Mouse (Mus musculus) left cerebral cortex, postnatal 10 days (tissue): ENCODE data around the gene Insig1. TPM values are rescaled to one million over a fixed set of nuclear protein-coding genes. Genes with fewer than 3 reads are reported as not detected.

Experiments
- DNase-seq, 2 experiments: peaks; one replicate each; pipeline ENCODE4 v3.0.0; 2021 to 2022; ENCODE audit warnings: low spot score in 2 of 2, mixed read lengths in 1 of 2; ENCODE audit errors: extremely low spot score in 1 of 2
- intact Hi-C: fragments of 180-260 bp; cut with DNase I; formaldehyde crosslinking; loops from one replicate; pipeline ENCODE4 v1.15.1; 2025
- total RNA-seq, 2 experiments: library from RNA; stranded (reverse); gene quantifications; 2 replicates each; pipeline ENCODE4 v1.2.3; 2021

Gene Insig1
- total RNA-seq, result 100 to 1,000 TPM in 1 of 2 experiments, 10 to 100 TPM in 1; 88.0 to 102 TPM

- DNase-seq, result peak; percentile 98 to 99
- intact Hi-C loops, result loop anchor here (2.0 to 10.0 kb wide), 2 partner anchors 226 to 280 kb away; partner anchors contain the start of genes Htr5a and Paxip1
Measured at GRCm38 (mm10) chr5:28070828-28071455, at the start of gene Insig1. Insig1 (plus strand) TSS chr5:28071363.

- no peak for DNase-seq
- intact Hi-C loops, result no loop called here
Measured at GRCm38 (mm10) chr5:28023452-28023851, 47.7 kb upstream of the Insig1 start.

DNA sequence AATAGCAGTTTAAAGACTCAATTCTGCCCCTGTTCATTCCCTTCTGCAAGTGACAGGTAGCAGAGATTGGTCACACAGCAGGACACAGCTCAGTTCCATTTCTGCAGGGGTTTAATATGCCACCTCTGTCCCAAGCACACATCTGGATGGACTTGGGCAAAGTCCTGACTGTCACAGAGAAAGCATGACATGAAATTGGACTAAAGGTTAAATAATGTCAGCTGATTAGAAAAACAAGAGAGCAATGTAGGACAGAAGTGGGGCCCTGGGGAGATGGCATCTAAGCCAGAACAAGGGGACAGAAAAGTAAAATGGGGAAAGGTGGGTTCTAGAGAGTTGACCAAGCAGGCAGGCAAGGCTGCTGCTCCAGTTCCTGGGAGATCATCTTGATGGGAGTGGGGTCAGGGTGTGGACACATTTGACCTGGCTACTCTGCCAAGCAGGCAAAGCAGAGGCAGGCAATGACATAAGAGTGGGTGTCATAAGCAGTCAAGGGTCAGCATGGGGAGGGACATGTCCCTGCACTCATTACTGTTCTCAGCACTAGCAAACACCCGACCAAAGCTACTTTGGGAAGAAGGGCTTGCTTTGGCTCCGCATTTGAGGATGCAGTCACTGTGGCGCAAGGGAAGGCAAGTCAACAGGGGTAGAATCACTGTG lies 39.5 kb upstream of the Insig1 start:
- intact Hi-C loops, result no loop called here
- DNase-seq, result no peak

GRCm38 (mm10) chr5:28032866-28033265 lies 38.3 kb upstream of the Insig1 start:
- no peak for DNase-seq
- intact Hi-C loops, result no loop called here

DNA sequence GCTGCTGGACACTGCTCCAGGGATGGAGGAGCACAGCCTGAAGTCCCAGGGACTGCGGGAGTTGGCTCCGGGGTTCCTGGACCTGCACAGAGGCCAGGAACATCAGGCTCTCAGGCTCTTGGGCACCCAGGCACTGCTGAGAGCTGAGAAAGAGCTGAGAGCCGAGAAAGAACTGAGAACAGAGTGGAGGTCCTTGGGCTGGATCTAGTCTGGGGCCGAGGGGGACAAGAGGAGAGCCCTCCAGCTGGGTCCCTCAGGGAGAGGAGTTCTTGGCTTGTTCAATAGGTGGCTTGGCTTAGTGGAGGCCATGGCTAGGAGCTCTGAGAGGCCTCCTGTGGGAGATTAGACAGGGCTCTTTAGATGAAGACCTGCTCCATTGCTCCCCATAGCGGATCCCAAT lies 37.9 kb upstream of the Insig1 start:
- DNase-seq, result no peak
- intact Hi-C loops, result no loop called here

DNA sequence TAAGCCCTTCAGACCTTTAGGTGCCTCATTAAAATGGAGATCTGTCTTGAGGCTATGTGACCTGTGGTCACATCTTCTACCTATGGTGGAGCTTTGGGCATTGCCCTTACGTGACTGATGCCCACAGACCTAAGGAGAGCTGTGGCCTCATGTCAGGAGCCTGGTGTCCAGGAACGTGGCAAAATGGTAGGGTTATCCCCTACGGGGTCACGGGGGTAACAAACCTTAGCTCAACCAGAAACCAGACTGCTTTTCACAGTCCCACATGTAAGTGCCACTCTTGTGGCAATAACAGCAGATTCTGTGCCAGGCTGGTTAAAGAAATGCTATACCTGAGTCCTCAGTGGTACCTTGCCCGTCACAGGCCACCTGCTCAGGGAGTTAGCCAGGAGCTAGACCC lies 37.3 kb upstream of the Insig1 start:
- no peak for DNase-seq
- intact Hi-C loops, result no loop called here

GRCm38 (mm10) chr5:28036011-28036410 lies 35.2 kb upstream of the Insig1 start:
- DNase-seq, result no peak
- intact Hi-C loops, result no loop called here

GRCm38 (mm10) chr5:28036518-28036917 lies 34.6 kb upstream of the Insig1 start:
- no peak for DNase-seq
- intact Hi-C loops, result no loop called here

DNA sequence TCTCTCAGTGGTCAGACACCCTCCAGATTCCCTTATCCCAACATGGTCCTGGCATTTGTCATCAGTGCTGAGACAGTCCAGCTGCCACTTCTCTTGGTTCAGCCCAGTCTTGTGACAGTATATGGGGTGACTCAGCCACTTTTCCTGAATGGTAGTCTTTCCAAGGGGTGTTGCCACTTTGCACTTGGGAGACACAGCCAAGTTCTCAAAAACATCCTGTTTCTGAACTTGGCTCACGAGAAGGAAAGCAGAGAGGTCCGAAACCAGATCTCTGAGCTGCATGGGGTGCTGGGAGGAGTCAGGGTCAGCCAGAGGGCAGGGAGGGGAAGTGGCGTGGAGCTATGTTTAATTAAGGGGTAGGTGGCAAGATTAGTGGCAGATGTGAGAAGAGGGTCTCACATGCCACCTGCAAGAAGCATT lies 34.0 kb upstream of the Insig1 start:
- peak; percentile 1 to 61 for DNase-seq
- intact Hi-C loops, result no loop called here

DNA sequence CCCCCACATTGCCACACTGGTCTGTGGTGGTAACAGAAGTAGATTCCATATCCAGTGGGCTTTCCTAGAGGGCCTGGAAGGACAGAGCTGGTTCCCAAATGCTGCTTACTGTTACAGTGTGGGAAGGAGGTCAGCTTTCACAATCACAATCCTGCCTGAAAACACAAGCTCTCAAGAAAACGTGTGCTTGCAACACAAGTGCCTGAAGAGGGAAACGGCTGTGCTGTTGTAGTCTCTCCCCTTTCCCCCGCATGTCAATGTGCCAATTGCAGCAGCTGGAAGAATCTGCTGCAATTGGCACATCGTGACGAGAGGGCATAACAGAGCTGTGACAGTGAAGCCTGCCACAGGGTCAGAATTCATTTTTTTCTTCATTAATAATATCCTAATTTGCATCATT lies 33.5 kb upstream of the Insig1 start:
- intact Hi-C loops, result no loop called here
- no peak for DNase-seq

- intact Hi-C loops, result no loop called here
- DNase-seq, result peak in 1 of 2 experiments; percentile 68
Measured at GRCm38 (mm10) chr5:28038115-28038514, 33.0 kb upstream of the Insig1 start.

GRCm38 (mm10) chr5:28039746-28040655 lies 31.2 kb upstream of the Insig1 start:
- no peak for DNase-seq
- intact Hi-C loops, result no loop called here

DNA sequence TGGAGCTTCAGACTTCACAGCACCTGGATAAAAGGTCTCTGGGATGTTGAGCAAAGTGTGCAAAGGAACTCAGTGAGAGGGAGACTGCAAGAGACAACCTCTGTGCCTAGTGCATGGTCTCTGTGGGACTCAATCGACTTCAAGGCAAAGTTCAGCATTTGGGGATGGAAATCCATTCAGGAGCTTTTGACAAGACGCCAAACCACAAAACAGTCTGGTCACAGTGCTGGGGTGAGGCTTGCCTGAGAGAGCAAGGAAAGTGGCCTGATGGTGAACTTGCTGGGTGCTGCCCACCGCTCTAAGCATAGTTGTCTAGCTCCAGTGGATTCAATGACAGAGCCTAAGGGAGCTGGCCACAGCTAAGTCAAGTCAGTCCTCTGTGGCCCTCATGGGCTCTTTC lies 30.4 kb upstream of the Insig1 start:
- intact Hi-C loops, result no loop called here

GRCm38 (mm10) chr5:28042021-28042420 lies 29.1 kb upstream of the Insig1 start:
- intact Hi-C loops, result no loop called here
- no peak for DNase-seq

More for the DNA sequence above, 30.4 kb upstream of the Insig1 start:
- no peak for DNase-seq

- DNase-seq, result no peak
- intact Hi-C loops, result no loop called here
Measured at GRCm38 (mm10) chr5:28042779-28043178, 28.4 kb upstream of the Insig1 start.

DNA sequence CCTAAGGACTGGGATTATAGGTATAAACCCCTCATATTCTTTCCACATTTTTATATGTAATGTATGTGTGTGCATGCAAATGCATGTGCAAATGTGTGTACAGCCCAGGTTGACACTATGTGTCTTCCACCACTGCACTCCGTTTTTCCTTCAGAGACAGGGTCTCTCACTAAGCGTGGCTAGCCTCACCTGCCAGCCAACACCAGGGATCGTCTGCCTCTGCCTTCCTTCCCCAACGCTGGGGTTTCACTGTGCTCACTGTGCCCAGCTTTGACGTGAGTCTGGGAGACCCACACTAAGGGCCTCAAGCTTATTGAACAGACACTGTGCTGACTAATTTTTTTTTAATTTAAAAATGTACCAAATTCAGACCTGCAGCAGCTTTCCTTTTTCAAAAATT lies 27.8 kb upstream of the Insig1 start:
- no peak for DNase-seq
- intact Hi-C loops, result no loop called here

DNA sequence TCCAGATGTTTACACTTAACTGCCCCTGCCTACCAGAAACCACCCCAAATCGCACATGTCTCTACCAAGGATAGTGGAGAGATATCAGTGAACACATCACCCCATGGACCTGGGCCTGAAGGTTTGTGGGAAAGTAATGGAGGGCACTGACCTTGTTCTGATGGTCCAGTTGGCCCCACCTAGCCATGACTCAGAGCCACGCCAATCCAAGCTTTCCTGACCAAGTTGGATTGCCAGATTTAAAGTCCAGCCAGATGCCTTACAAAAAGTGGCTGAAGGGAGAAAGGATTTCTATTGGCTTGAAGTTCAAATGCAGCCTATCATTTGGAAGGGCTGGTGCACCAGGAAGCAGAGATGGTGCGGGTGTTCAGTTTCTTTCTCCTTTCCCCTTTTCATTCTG lies 24.2 kb upstream of the Insig1 start:
- intact Hi-C loops, result no loop called here
- no peak for DNase-seq

DNA sequence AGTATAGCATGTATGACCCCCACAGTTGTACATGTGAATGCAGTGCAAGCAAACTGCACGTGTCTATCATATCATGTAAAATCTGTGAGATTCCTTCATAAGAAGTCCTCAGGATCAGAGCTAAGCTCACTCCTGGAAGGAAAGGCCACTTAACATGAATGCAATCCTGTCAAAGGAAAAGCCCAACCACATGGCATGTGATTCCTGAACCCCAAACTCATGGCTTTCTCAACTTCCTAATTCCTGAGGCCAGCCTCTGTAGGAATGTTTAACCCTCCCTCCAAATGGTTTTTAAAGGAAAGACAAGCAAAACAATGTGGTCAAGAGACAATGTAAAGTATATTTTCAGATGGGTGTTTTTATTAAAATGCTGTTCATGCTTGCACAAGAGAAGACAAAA lies 23.2 kb upstream of the Insig1 start:
- intact Hi-C loops, result no loop called here
- no peak for DNase-seq

GRCm38 (mm10) chr5:28055450-28055849 lies 15.7 kb upstream of the Insig1 start:
- intact Hi-C loops, result no loop called here
- no peak for DNase-seq

DNA sequence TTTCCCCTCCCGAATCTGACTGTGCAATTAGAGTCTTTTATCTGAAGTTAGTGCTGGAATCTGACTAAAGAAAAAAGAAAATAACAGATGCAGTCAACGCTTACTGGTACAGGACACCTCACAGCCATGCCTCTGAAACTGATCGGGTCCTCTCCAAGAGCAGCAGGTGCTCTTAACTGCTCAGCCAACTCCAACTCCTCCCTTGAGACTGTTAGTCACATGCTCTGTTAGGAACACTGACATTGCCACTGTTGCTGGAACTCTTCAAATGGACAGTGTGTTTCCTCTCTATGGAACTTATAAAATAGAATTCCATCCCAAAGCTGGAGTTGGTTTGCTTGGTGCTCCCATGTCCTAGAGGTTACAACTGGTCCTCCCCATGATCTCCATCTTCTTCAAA lies 14.3 kb upstream of the Insig1 start:
- intact Hi-C loops, result no loop called here
- DNase-seq, result no peak
